Mouse (Mus musculus) heart, embryonic 14.5 days (tissue): ENCODE measurements at regions not wholly inside any gene's neighbourhood (a gene's known extent, or its start where the extent isn't known, plus 50 kb on each side); places are given as distances from the start of the nearest gene placed in this dataset.

Experiments used
- ATAC-seq: fragments of 200-750 bp; cut with Nextera tagmentation; 2 replicates; pipeline ENCODE4 v1.8.0; 2017; ENCODE audit warnings: low read depth, moderate TSS enrichment; ENCODE audit not compliant: insufficient number of reproducible peaks, insufficient read depth, low FRiP score
- H3K27ac ChIP-seq, 2 experiments: fragments of 200-500 bp in 1 of 2; fragments of 300-500 bp in 1 of 2; sonication (generic) in 1 of 2; replicated peaks in 1 of 2; 2 replicates each; pipeline ENCODE4 v1.5.1; 2012 to 2014; ENCODE audit warnings: low read depth in 2 of 2, low read length in 2 of 2, control low read depth in 1 of 2, mild to moderate bottlenecking in 1 of 2, mixed read lengths in 1 of 2; ENCODE audit not compliant: control insufficient read depth in 1 of 2, insufficient read depth in 1 of 2
- H3K27me3 ChIP-seq: fragments of 300-500 bp; sonication (generic); 2 replicates; pipeline ENCODE4 v1.6.1; 2014; ENCODE audit warnings: mild to moderate bottlenecking, low read length, control low read depth; ENCODE audit not compliant: control insufficient read depth, insufficient read depth
- H3K36me3 ChIP-seq: fragments of 300-500 bp; sonication (generic); 2 replicates; pipeline ENCODE4 v1.6.1; 2014; ENCODE audit warnings: mild to moderate bottlenecking, control low read depth, low read length, mixed read lengths; ENCODE audit not compliant: control insufficient read depth, insufficient read depth
- H3K4me1 ChIP-seq, 2 experiments: fragments of 200-500 bp in 1 of 2; fragments of 300-500 bp in 1 of 2; sonication (generic) in 1 of 2; 2 replicates each; pipeline ENCODE4 v1.6.1; 2012 to 2014; ENCODE audit warnings: low read length in 2 of 2, control low read depth in 1 of 2, mixed read lengths in 1 of 2; ENCODE audit not compliant: control insufficient read depth in 2 of 2, insufficient read depth in 2 of 2
- H3K4me2 ChIP-seq: fragments of 300-500 bp; sonication (generic); 2 replicates; pipeline ENCODE4 v1.6.1; 2014; ENCODE audit warnings: mild to moderate bottlenecking, low read length
- H3K4me3 ChIP-seq, 2 experiments: fragments of 200-500 bp in 1 of 2; fragments of 300-500 bp in 1 of 2; sonication (generic) in 1 of 2; 2 replicates each; pipeline ENCODE4 v1.5.1; 2012 to 2014; ENCODE audit warnings: low read length in 2 of 2, mild to moderate bottlenecking in 2 of 2, control low read depth in 1 of 2, low read depth in 1 of 2, moderate library complexity in 1 of 2; ENCODE audit not compliant: control insufficient read depth in 1 of 2, insufficient read depth in 1 of 2
- H3K9ac ChIP-seq: fragments of 300-500 bp; sonication (generic); 2 replicates; pipeline ENCODE4 v1.6.1; 2014; ENCODE audit warnings: mild to moderate bottlenecking, low read length
- H3K9me3 ChIP-seq: fragments of 300-500 bp; sonication (generic); 2 replicates; pipeline ENCODE4 v1.6.1; 2016; ENCODE audit warnings: low read length, control low read depth; ENCODE audit not compliant: control insufficient read depth
- WGBS: fragments of 180-500 bp; shearing (Covaris S2); extraction: QIAGEN DNeasy Blood & Tissue Kit; methylation state at CpG from one replicate; pipeline ENCODE4 v1.1.7; 2014; 5-methylcytosine and 5-hydroxymethylcytosine counted together

- H3K9ac ChIP-seq, result no peak overlapping the region
- 52% methylated on average over 2 of the region's 2 CpGs for WGBS
- no peak for ATAC-seq
- no peaks in the 10 kb centered on the region for H3K27me3 ChIP-seq
- no peak overlapping the region for H3K27ac ChIP-seq
- no peaks in the 10 kb centered on the region for H3K4me1 ChIP-seq
- H3K4me2 ChIP-seq, result no peak overlapping the region
- no peaks in the 10 kb centered on the region for H3K36me3 ChIP-seq
- no peak overlapping the region for H3K4me3 ChIP-seq
- H3K9me3 ChIP-seq, result no peaks in the 10 kb centered on the region
Observed at GRCm38 (mm10) chr2:179039697-179040096, 402.5 kb upstream of the Cdh4 start.

GRCm38 (mm10) chr2:179043671-179044070, 398.6 kb upstream of the Cdh4 start:
- 61% methylated on average over 4 of the region's 4 CpGs for WGBS
- H3K4me2 ChIP-seq, result no peak overlapping the region
- no peak for ATAC-seq
- H3K27me3 ChIP-seq, result no peaks in the 10 kb centered on the region
- no peaks in the 10 kb centered on the region for H3K4me1 ChIP-seq
- no peak overlapping the region for H3K9ac ChIP-seq
- no peaks in the 10 kb centered on the region for H3K9me3 ChIP-seq
- H3K36me3 ChIP-seq, result no peaks in the 10 kb centered on the region
- no peak overlapping the region for H3K27ac ChIP-seq
- no peak overlapping the region for H3K4me3 ChIP-seq

GRCm38 (mm10) chr2:179045361-179045760, 396.9 kb upstream of the Cdh4 start:
- Histone ChIP-seq H3K27me3 (no peaks in the 10 kb centered on the region), H3K4me3 (no peak overlapping the region), H3K4me2 (no peak overlapping the region), H3K9me3 (no peaks in the 10 kb centered on the region), H3K36me3 (no peaks in the 10 kb centered on the region), H3K9ac (no peak overlapping the region), H3K4me1 (no peaks in the 10 kb centered on the region), H3K27ac (no peak overlapping the region)
- no peak for ATAC-seq
- WGBS, result 68% methylated on average over 1 of the region's 1 CpGs

GRCm38 (mm10) chr2:179054441-179054840, 387.8 kb upstream of the Cdh4 start:
- Histone ChIP-seq H3K9me3 (no peaks in the 10 kb centered on the region), H3K27ac (no peak overlapping the region)
- ATAC-seq, result no peak

DNA sequence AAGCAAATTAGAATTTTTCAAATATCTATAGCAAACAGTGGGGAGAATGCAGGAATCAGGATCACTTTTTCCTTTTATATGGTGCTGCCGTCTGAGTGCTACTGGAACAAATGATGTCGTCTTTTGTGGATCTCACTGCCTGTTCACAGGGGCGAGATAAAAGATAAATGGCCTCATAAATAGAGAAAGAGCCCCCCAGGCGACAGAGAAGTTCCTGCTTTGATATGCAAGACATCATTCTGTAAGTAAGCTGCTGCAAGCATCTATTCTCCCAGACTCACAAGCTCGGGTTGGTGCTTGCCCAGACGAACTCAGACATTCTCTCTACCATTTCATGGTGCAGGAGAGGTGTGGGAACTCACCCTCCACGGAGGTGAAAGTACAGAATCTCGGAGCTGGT, 377.6 kb upstream of the Cdh4 start:
- ATAC-seq, result no peak
- Histone ChIP-seq H3K27me3 (0 out of 2 replicates have a peak, but pooled peaks cover 3% of the 10 kb centered on the region), H3K9ac (no peak overlapping the region), H3K4me2 (no peak overlapping the region), H3K4me3 (no peak overlapping the region), H3K36me3 (no peaks in the 10 kb centered on the region), H3K9me3 (no peaks in the 10 kb centered on the region), H3K4me1 (no peaks in the 10 kb centered on the region), H3K27ac (no peak overlapping the region)
- WGBS, result 35% methylated on average over 8 of the region's 8 CpGs

More at GRCm38 (mm10) chr2:179054441-179054840, 387.8 kb upstream of the Cdh4 start:
- Histone ChIP-seq H3K4me3 (no peak overlapping the region), H3K9ac (no peak overlapping the region), H3K4me2 (no peak overlapping the region), H3K4me1 (no peaks in the 10 kb centered on the region), H3K36me3 (no peaks in the 10 kb centered on the region), H3K27me3 (no peaks in the 10 kb centered on the region)
- WGBS, result 80% methylated on average over 8 of the region's 8 CpGs

DNA sequence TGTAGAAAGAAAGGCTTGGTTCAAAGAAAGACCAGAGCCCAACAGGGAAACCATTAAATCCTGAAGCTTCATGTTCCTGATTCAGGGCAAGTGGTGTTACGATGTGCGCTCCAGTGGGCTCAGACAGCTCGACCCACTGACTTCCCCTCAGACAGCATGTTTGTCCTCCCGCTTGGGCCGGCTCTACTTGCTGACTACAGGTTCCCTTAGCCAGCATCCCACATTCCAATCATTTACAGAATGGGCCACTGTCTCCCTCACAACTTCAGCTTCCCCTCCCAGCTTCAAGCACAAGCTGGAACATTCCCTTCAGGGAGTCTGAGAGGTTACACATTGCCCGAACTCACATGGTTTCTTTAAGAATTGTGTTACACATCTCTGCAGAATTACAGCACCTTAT, 372.7 kb upstream of the Cdh4 start:
- no peak for ATAC-seq
- no peaks in the 10 kb centered on the region for H3K27me3 ChIP-seq
- no peaks in the 10 kb centered on the region for H3K9me3 ChIP-seq
- no peak overlapping the region for H3K9ac ChIP-seq
- H3K36me3 ChIP-seq, result no peaks in the 10 kb centered on the region
- no peaks in the 10 kb centered on the region for H3K4me1 ChIP-seq
- 71% methylated on average over 6 of the region's 6 CpGs for WGBS
- H3K4me2 ChIP-seq, result no peak overlapping the region
- no peak overlapping the region for H3K4me3 ChIP-seq
- H3K27ac ChIP-seq, result no peak overlapping the region

- H3K36me3 ChIP-seq, result no peaks in the 10 kb centered on the region
- no peak overlapping the region for H3K9ac ChIP-seq
- no peak overlapping the region for H3K4me3 ChIP-seq
- no peak overlapping the region for H3K4me2 ChIP-seq
- no peaks in the 10 kb centered on the region for H3K4me1 ChIP-seq
- 34% methylated on average over 1 of the region's 1 CpGs for WGBS
- no peaks in the 10 kb centered on the region for H3K9me3 ChIP-seq
- ATAC-seq, result no peak
- no peak overlapping the region for H3K27ac ChIP-seq
- no peaks in the 10 kb centered on the region for H3K27me3 ChIP-seq
Observed at GRCm38 (mm10) chr2:179070346-179070745, 371.9 kb upstream of the Cdh4 start.

- Histone ChIP-seq H3K36me3 (no peaks in the 10 kb centered on the region), H3K4me1 (no peaks in the 10 kb centered on the region), H3K4me2 (no peak overlapping the region), H3K9ac (no peak overlapping the region), H3K9me3 (no peaks in the 10 kb centered on the region), H3K27ac (no peak overlapping the region), H3K4me3 (no peak overlapping the region), H3K27me3 (no peaks in the 10 kb centered on the region)
- ATAC-seq, result no peak
- WGBS, result 67% methylated on average over 13 of the region's 13 CpGs
Observed at GRCm38 (mm10) chr2:179080462-179081274, 361.6 kb upstream of the Cdh4 start.
